Mouse (Mus musculus): ENCODE results near the gene Slc16a3. TPM values are rescaled to one million over a fixed set of nuclear protein-coding genes. Genes with fewer than 3 reads are reported as not detected.

Slc16a3 gene
- polyA plus RNA-seq, 1 experiment from 2014 or later: 64.0 TPM

- Histone ChIP-seq H3K9ac (ENCODE audit: low read length) (no peak overlapping the region), H3K4me1 (replicated peaks; ENCODE audit: control insufficient read depth, insufficient read depth, low read length) (no peaks in the 10 kb centered on the region), H3K36me3 (ENCODE audit: control insufficient read depth, insufficient read depth, low read length) (no peaks in the 10 kb centered on the region), H3K4me2 (ENCODE audit: low read length) (no peak overlapping the region), H3K27ac (ENCODE audit: low read depth) (no peak overlapping the region), H3K27me3 (replicated peaks; ENCODE audit: control insufficient read depth, insufficient read depth, low read length) (no peaks in the 10 kb centered on the region), H3K4me3 (ENCODE audit: low read depth, low read length) (no peak overlapping the region), H3K9me3 (ENCODE audit: control insufficient read depth, low read length) (no peaks in the 10 kb centered on the region)
- no peak for ATAC-seq (replicated peaks; ENCODE audit: low FRiP score, low TSS enrichment, low read depth)
- DNase-seq (ENCODE audit: low spot score): no peak
- WGBS: 52% methylated on average over 5 of the region's 5 CpGs
Measured at GRCm38 (mm10) chr11:121004281-121004680, 56.0 kb downstream of the Slc16a3 start.

- ATAC-seq (replicated peaks; ENCODE audit: low FRiP score, low TSS enrichment, low read depth) (no peak), DNase-seq (ENCODE audit: low spot score) (no peak)
- no peaks in the 10 kb centered on the region for H3K36me3 ChIP-seq (ENCODE audit: control insufficient read depth, insufficient read depth, low read length)
- no peaks in the 10 kb centered on the region for H3K27me3 ChIP-seq (replicated peaks; ENCODE audit: control insufficient read depth, insufficient read depth, low read length)
- H3K9ac ChIP-seq (ENCODE audit: low read length): no peak overlapping the region
- H3K27ac ChIP-seq (ENCODE audit: low read depth): no peak overlapping the region
- no peaks in the 10 kb centered on the region for H3K9me3 ChIP-seq (ENCODE audit: control insufficient read depth, low read length)
- no peak overlapping the region for H3K4me3 ChIP-seq (ENCODE audit: low read depth, low read length)
- H3K4me1 ChIP-seq (replicated peaks; ENCODE audit: control insufficient read depth, insufficient read depth, low read length): no peaks in the 10 kb centered on the region
- WGBS: 67% methylated on average over 6 of the region's 6 CpGs
- no peak overlapping the region for H3K4me2 ChIP-seq (ENCODE audit: low read length)
Measured at GRCm38 (mm10) chr11:121006184-121006583, 57.9 kb downstream of the Slc16a3 start.

GRCm38 (mm10) chr11:121010044-121010755 lies 61.9 kb downstream of the Slc16a3 start:
- Histone ChIP-seq H3K4me3 (ENCODE audit: low read depth, low read length) (no peak overlapping the region), H3K9me3 (ENCODE audit: control insufficient read depth, low read length) (no peaks in the 10 kb centered on the region), H3K9ac (ENCODE audit: low read length) (no peak overlapping the region), H3K4me1 (replicated peaks; ENCODE audit: control insufficient read depth, insufficient read depth, low read length) (peaks cover under 1% of the 10 kb centered on the region; the same call in 1 of the 2 replicates), H3K4me2 (ENCODE audit: low read length) (no peak overlapping the region), H3K27me3 (replicated peaks; ENCODE audit: control insufficient read depth, insufficient read depth, low read length) (no peaks in the 10 kb centered on the region), H3K36me3 (ENCODE audit: control insufficient read depth, insufficient read depth, low read length) (no peaks in the 10 kb centered on the region), H3K27ac (ENCODE audit: low read depth) (no peak overlapping the region)
- 97% methylated on average over 3 of the region's 3 CpGs for WGBS
- no peak for DNase-seq (ENCODE audit: low spot score)
- no peak for ATAC-seq (replicated peaks; ENCODE audit: low FRiP score, low TSS enrichment, low read depth)

Other genes with a start within 250 kb of the Slc16a3 start
- gene Cenpx, start 234.7 kb upstream of the Slc16a3 start, polyA plus RNA-seq (2014; fragmentation: Nextera tagmentation; extraction: Ambion mirVana): 178 TPM in 2 replicates
- gene Lrrc45, start 234.6 kb upstream of the Slc16a3 start, polyA plus RNA-seq (2014; fragmentation: Nextera tagmentation; extraction: Ambion mirVana): 42.8 and 44.9 TPM in 2 replicates
- gene Rac3, start 227.0 kb upstream of the Slc16a3 start, polyA plus RNA-seq (2014; fragmentation: Nextera tagmentation; extraction: Ambion mirVana): 9.4 and 10.2 TPM in 2 replicates
- 25.3 and 25.8 TPM in 2 replicates for gene Dcxr, start 221.2 kb upstream of the Slc16a3 start, polyA plus RNA-seq (2014; fragmentation: Nextera tagmentation; extraction: Ambion mirVana)
- gene Cbr2, start 216.4 kb upstream of the Slc16a3 start, polyA plus RNA-seq (2014; fragmentation: Nextera tagmentation; extraction: Ambion mirVana): 0.70 TPM in 1 of 2 replicates, not detected in the other
- gene Hmga1b, start 185.7 kb upstream of the Slc16a3 start, polyA plus RNA-seq (2014; fragmentation: Nextera tagmentation; extraction: Ambion mirVana): 7.8 and 9.4 TPM in 2 replicates
- 23.8 and 28.3 TPM in 2 replicates for gene Rfng, start 164.3 kb upstream of the Slc16a3 start, polyA plus RNA-seq (2014; fragmentation: Nextera tagmentation; extraction: Ambion mirVana)
- gene Gps1, start 164.2 kb upstream of the Slc16a3 start, polyA plus RNA-seq (2014; fragmentation: Nextera tagmentation; extraction: Ambion mirVana): 221 and 245 TPM in 2 replicates
- 83.0 and 89.8 TPM in 2 replicates for gene Dus1l, start 152.1 kb upstream of the Slc16a3 start, polyA plus RNA-seq (2014; fragmentation: Nextera tagmentation; extraction: Ambion mirVana)
- gene Fasn, start 123.9 kb upstream of the Slc16a3 start, polyA plus RNA-seq (2014; fragmentation: Nextera tagmentation; extraction: Ambion mirVana): 106 and 115 TPM in 2 replicates
- 5.9 and 7.0 TPM in 2 replicates for gene Ccdc57, start 15.6 kb upstream of the Slc16a3 start, polyA plus RNA-seq (2014; fragmentation: Nextera tagmentation; extraction: Ambion mirVana)
- gene Csnk1d, start 42.9 kb downstream of the Slc16a3 start, polyA plus RNA-seq (2014; fragmentation: Nextera tagmentation; extraction: Ambion mirVana): 68.7 and 70.2 TPM in 2 replicates
- gene Cd7, start 90.9 kb downstream of the Slc16a3 start, polyA plus RNA-seq (2014; fragmentation: Nextera tagmentation; extraction: Ambion mirVana): 2.9 and 4.1 TPM in 2 replicates
- 1.5 and 1.8 TPM in 2 replicates for gene Sectm1b, start 115.1 kb downstream of the Slc16a3 start, polyA plus RNA-seq (2014; fragmentation: Nextera tagmentation; extraction: Ambion mirVana)
- gene Sectm1a, start 132.7 kb downstream of the Slc16a3 start, polyA plus RNA-seq (2014; fragmentation: Nextera tagmentation; extraction: Ambion mirVana): 0.97 and 1.8 TPM in 2 replicates
- not detected in 2 replicates for gene Tex19.2, start 170.2 kb downstream of the Slc16a3 start, polyA plus RNA-seq (2014; fragmentation: Nextera tagmentation; extraction: Ambion mirVana)
- not detected in 2 replicates for gene Tex19.1, start 197.7 kb downstream of the Slc16a3 start, polyA plus RNA-seq (2014; fragmentation: Nextera tagmentation; extraction: Ambion mirVana)
- gene Uts2r, start 211.8 kb downstream of the Slc16a3 start, polyA plus RNA-seq (2014; fragmentation: Nextera tagmentation; extraction: Ambion mirVana): not detected in 2 replicates

Data from intestine, embryonic 14.5 days (tissue).